Mouse (Mus musculus): ENCODE data around the gene Ucn2. TPM values are rescaled to one million over a fixed set of nuclear protein-coding genes. Genes with fewer than 3 reads are reported as not detected.

Ucn2 gene
- polyA plus RNA-seq, 1 experiment from 2014 or later: not detected

- 70% methylated on average over 11 of the region's 11 CpGs for WGBS
- no peak for ATAC-seq (ENCODE audit: low FRiP score)
- Histone ChIP-seq H3K4me3 (replicated peaks) (no peak overlapping the region), H3K27ac (replicated peaks) (no peak overlapping the region), H3K4me1 (no peaks in the 10 kb centered on the region), H3K27me3 (replicated peaks) (no peaks in the 10 kb centered on the region), H3K4me2 (no peak overlapping the region), H3K36me3 (peaks cover 18% of the 10 kb centered on the region), H3K9me3 (replicated peaks) (no peaks in the 10 kb centered on the region), H3K9ac (replicated peaks) (no peak overlapping the region)
These were observed 31.3 kb downstream of the Ucn2 start for GRCm38 (mm10) chr9:109016973-109017604.

- Histone ChIP-seq H3K36me3 (peaks cover 26% of the 10 kb centered on the region), H3K9me3 (replicated peaks) (no peaks in the 10 kb centered on the region), H3K27me3 (replicated peaks) (no peaks in the 10 kb centered on the region), H3K4me3 (replicated peaks) (no peak overlapping the region), H3K4me1 (no peaks in the 10 kb centered on the region), H3K9ac (replicated peaks) (no peak overlapping the region), H3K4me2 (no peak overlapping the region), H3K27ac (replicated peaks) (no peak overlapping the region)
- WGBS: 86% methylated on average over 4 of the region's 4 CpGs
- no peak for ATAC-seq (ENCODE audit: low FRiP score)
These were observed 35.6 kb downstream of the Ucn2 start for GRCm38 (mm10) chr9:109021428-109021827.

- no peak for ATAC-seq (ENCODE audit: low FRiP score)
- Histone ChIP-seq H3K9me3 (replicated peaks) (no peaks in the 10 kb centered on the region), H3K4me3 (replicated peaks) (no peak overlapping the region), H3K4me2 (no peak overlapping the region), H3K27me3 (replicated peaks) (no peaks in the 10 kb centered on the region), H3K27ac (replicated peaks) (no peak overlapping the region), H3K36me3 (peaks cover 16% of the 10 kb centered on the region), H3K4me1 (no peaks in the 10 kb centered on the region), H3K9ac (replicated peaks) (no peak overlapping the region)
- WGBS: 91% methylated on average over 17 of the region's 17 CpGs
These were observed 37.3 kb downstream of the Ucn2 start for GRCm38 (mm10) chr9:109022866-109023685.

- no peak overlapping the region for H3K4me2 ChIP-seq
- 89% methylated on average over 8 of the region's 8 CpGs for WGBS
- ATAC-seq (ENCODE audit: low FRiP score): no peak
- H3K27ac ChIP-seq (replicated peaks): no peak overlapping the region
- H3K9ac ChIP-seq (replicated peaks): no peak overlapping the region
- H3K4me3 ChIP-seq (replicated peaks): no peak overlapping the region
- no peaks in the 10 kb centered on the region for H3K4me1 ChIP-seq
- H3K27me3 ChIP-seq (replicated peaks): no peaks in the 10 kb centered on the region
- H3K36me3 ChIP-seq: peaks cover 26% of the 10 kb centered on the region
- no peaks in the 10 kb centered on the region for H3K9me3 ChIP-seq (replicated peaks)
These were observed 41.7 kb downstream of the Ucn2 start for GRCm38 (mm10) chr9:109027521-109027920.

- Histone ChIP-seq H3K4me2 (no peak overlapping the region), H3K4me1 (no peaks in the 10 kb centered on the region), H3K27me3 (replicated peaks) (no peaks in the 10 kb centered on the region), H3K27ac (replicated peaks) (no peak overlapping the region), H3K36me3 (peaks cover 23% of the 10 kb centered on the region), H3K4me3 (replicated peaks) (no peak overlapping the region), H3K9ac (replicated peaks) (no peak overlapping the region), H3K9me3 (replicated peaks) (no peaks in the 10 kb centered on the region)
- no peak for ATAC-seq (ENCODE audit: low FRiP score)
- 77% methylated on average over 3 of the region's 3 CpGs for WGBS
These were observed 42.6 kb downstream of the Ucn2 start for GRCm38 (mm10) chr9:109028421-109028820.

GRCm38 (mm10) chr9:109028919-109029318 is 43.1 kb downstream of the Ucn2 start:
- no peaks in the 10 kb centered on the region for H3K4me1 ChIP-seq
- 82% methylated on average over 5 of the region's 5 CpGs for WGBS
- H3K27me3 ChIP-seq (replicated peaks): no peaks in the 10 kb centered on the region
- H3K9me3 ChIP-seq (replicated peaks): no peaks in the 10 kb centered on the region
- H3K36me3 ChIP-seq: peaks cover 23% of the 10 kb centered on the region
- no peak overlapping the region for H3K4me2 ChIP-seq
- H3K27ac ChIP-seq (replicated peaks): no peak overlapping the region
- H3K4me3 ChIP-seq (replicated peaks): no peak overlapping the region
- no peak for ATAC-seq (ENCODE audit: low FRiP score)
- H3K9ac ChIP-seq (replicated peaks): no peak overlapping the region

- no peaks in the 10 kb centered on the region for H3K9me3 ChIP-seq (replicated peaks)
- H3K9ac ChIP-seq (replicated peaks): no peak overlapping the region
- no peak for ATAC-seq (ENCODE audit: low FRiP score)
- no peaks in the 10 kb centered on the region for H3K27me3 ChIP-seq (replicated peaks)
- peaks cover 17% of the 10 kb centered on the region for H3K36me3 ChIP-seq
- no peak overlapping the region for H3K27ac ChIP-seq (replicated peaks)
- no peak overlapping the region for H3K4me3 ChIP-seq (replicated peaks)
- H3K4me2 ChIP-seq: no peak overlapping the region
- WGBS: 83% methylated on average over 3 of the region's 3 CpGs
- H3K4me1 ChIP-seq: no peaks in the 10 kb centered on the region
These were observed 44.5 kb downstream of the Ucn2 start for GRCm38 (mm10) chr9:109030312-109030711.

- no peak for ATAC-seq (ENCODE audit: low FRiP score)
- Histone ChIP-seq H3K27ac (replicated peaks) (no peak overlapping the region), H3K36me3 (peaks cover 10% of the 10 kb centered on the region), H3K4me2 (no peak overlapping the region), H3K9ac (replicated peaks) (no peak overlapping the region), H3K27me3 (replicated peaks) (no peaks in the 10 kb centered on the region), H3K4me3 (replicated peaks) (no peak overlapping the region), H3K9me3 (replicated peaks) (no peaks in the 10 kb centered on the region), H3K4me1 (no peaks in the 10 kb centered on the region)
- WGBS: 92% methylated on average over 7 of the region's 7 CpGs
These were observed 45.2 kb downstream of the Ucn2 start for GRCm38 (mm10) chr9:109031001-109031400.

- peaks cover 10% of the 10 kb centered on the region for H3K36me3 ChIP-seq
- no peak for ATAC-seq (ENCODE audit: low FRiP score)
- H3K4me3 ChIP-seq (replicated peaks): no peak overlapping the region
- 84% methylated on average over 8 of the region's 8 CpGs for WGBS
- no peak overlapping the region for H3K4me2 ChIP-seq
- no peaks in the 10 kb centered on the region for H3K27me3 ChIP-seq (replicated peaks)
- no peaks in the 10 kb centered on the region for H3K9me3 ChIP-seq (replicated peaks)
- H3K9ac ChIP-seq (replicated peaks): no peak overlapping the region
- H3K27ac ChIP-seq (replicated peaks): no peak overlapping the region
- no peaks in the 10 kb centered on the region for H3K4me1 ChIP-seq
These were observed 45.9 kb downstream of the Ucn2 start for GRCm38 (mm10) chr9:109031686-109032085.

- Histone ChIP-seq H3K4me3 (replicated peaks) (no peak overlapping the region), H3K9ac (replicated peaks) (no peak overlapping the region), H3K27me3 (replicated peaks) (no peaks in the 10 kb centered on the region), H3K4me2 (no peak overlapping the region), H3K9me3 (replicated peaks) (no peaks in the 10 kb centered on the region), H3K27ac (replicated peaks) (no peak overlapping the region), H3K4me1 (no peaks in the 10 kb centered on the region), H3K36me3 (peaks cover 10% of the 10 kb centered on the region)
- 77% methylated on average over 6 of the region's 6 CpGs for WGBS
- no peak for ATAC-seq (ENCODE audit: low FRiP score)
These were observed 46.6 kb downstream of the Ucn2 start for GRCm38 (mm10) chr9:109032435-109032834.

All from neural tube, embryonic 15.5 days (tissue).